Mouse (Mus musculus): ENCODE data around the gene Dact3. TPM values are rescaled to one million over a fixed set of nuclear protein-coding genes. Genes with fewer than 3 reads are reported as not detected.

Dact3 gene
- polyA plus RNA-seq, 1 experiment from 2014 or later: 4.0 TPM

GRCm38 (mm10) chr7:16909909-16910308, 34.8 kb downstream of the Dact3 start:
- 35% methylated on average over 10 of the region's 10 CpGs for WGBS
- no peak overlapping the region for H3K27ac ChIP-seq
- no peak overlapping the region for H3K4me2 ChIP-seq
- no peak for ATAC-seq (ENCODE audit: insufficient number of reproducible peaks, low FRiP score, low TSS enrichment, low read depth)
- H3K4me1 ChIP-seq: peaks cover 61% of the 10 kb centered on the region
- no peak overlapping the region for H3K9ac ChIP-seq
- no peak overlapping the region for H3K4me3 ChIP-seq
- no peaks in the 10 kb centered on the region for H3K9me3 ChIP-seq
- peaks cover 11% of the 10 kb centered on the region for H3K36me3 ChIP-seq
- no peaks in the 10 kb centered on the region for H3K27me3 ChIP-seq

- 91% methylated on average over 3 of the region's 3 CpGs for WGBS
- no peak for ATAC-seq (ENCODE audit: insufficient number of reproducible peaks, low FRiP score, low TSS enrichment, low read depth)
- Histone ChIP-seq H3K27me3 (no peaks in the 10 kb centered on the region), H3K4me1 (peaks cover 44% of the 10 kb centered on the region), H3K36me3 (peaks cover 31% of the 10 kb centered on the region), H3K27ac (no peak overlapping the region), H3K9ac (no peak overlapping the region), H3K9me3 (no peaks in the 10 kb centered on the region), H3K4me2 (no peak overlapping the region), H3K4me3 (no peak overlapping the region)
These were observed 36.8 kb downstream of the Dact3 start for GRCm38 (mm10) chr7:16911904-16912303.

GRCm38 (mm10) chr7:16912360-16912759, 37.2 kb downstream of the Dact3 start:
- 55% methylated on average over 6 of the region's 6 CpGs for WGBS
- no peak overlapping the region for H3K9ac ChIP-seq
- no peak overlapping the region for H3K4me3 ChIP-seq
- H3K27ac ChIP-seq: peak overlapping the region; percentile 44; the same call in 1 of the 2 replicates
- H3K9me3 ChIP-seq: no peaks in the 10 kb centered on the region
- peaks cover 36% of the 10 kb centered on the region for H3K36me3 ChIP-seq
- H3K27me3 ChIP-seq: no peaks in the 10 kb centered on the region
- peaks cover 41% of the 10 kb centered on the region for H3K4me1 ChIP-seq
- H3K4me2 ChIP-seq: no peak overlapping the region
- no peak for ATAC-seq (ENCODE audit: insufficient number of reproducible peaks, low FRiP score, low TSS enrichment, low read depth)

- peak; percentile 40; the same call in 1 of the 2 replicates for ATAC-seq (ENCODE audit: insufficient number of reproducible peaks, low FRiP score, low TSS enrichment, low read depth)
- Histone ChIP-seq H3K4me2 (no peak overlapping the region), H3K27ac (peak overlapping the region; percentile 44; the same call in 1 of the 2 replicates), H3K9ac (no peak overlapping the region), H3K27me3 (no peaks in the 10 kb centered on the region), H3K36me3 (peaks cover 51% of the 10 kb centered on the region), H3K4me3 (no peak overlapping the region), H3K9me3 (no peaks in the 10 kb centered on the region), H3K4me1 (peaks cover 38% of the 10 kb centered on the region)
- WGBS: 29% methylated on average over 10 of the region's 10 CpGs
These were observed 38.8 kb downstream of the Dact3 start for GRCm38 (mm10) chr7:16913806-16914452.

- 82% methylated on average over 18 of the region's 18 CpGs for WGBS
- Histone ChIP-seq H3K4me3 (no peak overlapping the region), H3K4me1 (peaks cover 38% of the 10 kb centered on the region), H3K9me3 (no peaks in the 10 kb centered on the region), H3K27ac (0 out of 2 replicates have a peak overlapping the region, but pooled peaks have one; percentile 33), H3K9ac (no peak overlapping the region), H3K36me3 (peaks cover 58% of the 10 kb centered on the region), H3K4me2 (no peak overlapping the region), H3K27me3 (no peaks in the 10 kb centered on the region)
- no peak for ATAC-seq (ENCODE audit: insufficient number of reproducible peaks, low FRiP score, low TSS enrichment, low read depth)
These were observed 39.6 kb downstream of the Dact3 start for GRCm38 (mm10) chr7:16914453-16915343.

GRCm38 (mm10) chr7:16915461-16916340, 40.6 kb downstream of the Dact3 start:
- no peak for ATAC-seq (ENCODE audit: insufficient number of reproducible peaks, low FRiP score, low TSS enrichment, low read depth)
- Histone ChIP-seq H3K4me3 (no peak overlapping the region), H3K36me3 (peaks cover 60% of the 10 kb centered on the region), H3K9ac (no peak overlapping the region), H3K27ac (no peak overlapping the region), H3K27me3 (no peaks in the 10 kb centered on the region), H3K4me2 (no peak overlapping the region), H3K9me3 (no peaks in the 10 kb centered on the region), H3K4me1 (peaks cover 45% of the 10 kb centered on the region)
- 88% methylated on average over 32 of the region's 32 CpGs for WGBS

- Histone ChIP-seq H3K4me3 (no peak overlapping the region), H3K4me1 (peaks cover 54% of the 10 kb centered on the region), H3K4me2 (no peak overlapping the region), H3K27ac (no peak overlapping the region), H3K27me3 (no peaks in the 10 kb centered on the region), H3K9me3 (no peaks in the 10 kb centered on the region), H3K9ac (no peak overlapping the region), H3K36me3 (peaks cover 60% of the 10 kb centered on the region)
- no peak for ATAC-seq (ENCODE audit: insufficient number of reproducible peaks, low FRiP score, low TSS enrichment, low read depth)
- WGBS: 82% methylated on average over 30 of the region's 30 CpGs
These were observed 41.5 kb downstream of the Dact3 start for GRCm38 (mm10) chr7:16916342-16917265.

- H3K4me1 ChIP-seq: peaks cover 56% of the 10 kb centered on the region
- no peak for ATAC-seq (ENCODE audit: insufficient number of reproducible peaks, low FRiP score, low TSS enrichment, low read depth)
- no peaks in the 10 kb centered on the region for H3K27me3 ChIP-seq
- H3K36me3 ChIP-seq: peaks cover 60% of the 10 kb centered on the region
- H3K27ac ChIP-seq: no peak overlapping the region
- WGBS: 74% methylated on average over 11 of the region's 11 CpGs
- H3K4me3 ChIP-seq: no peak overlapping the region
- no peak overlapping the region for H3K9ac ChIP-seq
- H3K4me2 ChIP-seq: no peak overlapping the region
- H3K9me3 ChIP-seq: no peaks in the 10 kb centered on the region
These were observed 42.3 kb downstream of the Dact3 start for GRCm38 (mm10) chr7:16917447-16917846.

GRCm38 (mm10) chr7:16918014-16918413, 42.9 kb downstream of the Dact3 start:
- Histone ChIP-seq H3K9me3 (no peaks in the 10 kb centered on the region), H3K9ac (no peak overlapping the region), H3K27me3 (no peaks in the 10 kb centered on the region), H3K4me3 (no peak overlapping the region), H3K36me3 (peaks cover 60% of the 10 kb centered on the region), H3K27ac (no peak overlapping the region), H3K4me1 (peaks cover 60% of the 10 kb centered on the region), H3K4me2 (no peak overlapping the region)
- no peak for ATAC-seq (ENCODE audit: insufficient number of reproducible peaks, low FRiP score, low TSS enrichment, low read depth)
- 70% methylated on average over 9 of the region's 9 CpGs for WGBS

GRCm38 (mm10) chr7:16918670-16919069, 43.6 kb downstream of the Dact3 start:
- no peaks in the 10 kb centered on the region for H3K9me3 ChIP-seq
- H3K27me3 ChIP-seq: no peaks in the 10 kb centered on the region
- H3K9ac ChIP-seq: no peak overlapping the region
- no peak overlapping the region for H3K4me2 ChIP-seq
- peaks cover 59% of the 10 kb centered on the region for H3K4me1 ChIP-seq
- H3K36me3 ChIP-seq: peaks cover 60% of the 10 kb centered on the region
- H3K27ac ChIP-seq: no peak overlapping the region
- WGBS: 63% methylated on average over 3 of the region's 3 CpGs
- ATAC-seq (ENCODE audit: insufficient number of reproducible peaks, low FRiP score, low TSS enrichment, low read depth): no peak
- no peak overlapping the region for H3K4me3 ChIP-seq
